Mouse (Mus musculus) heart, adult 2 months (tissue): ENCODE results near the gene Snrk.

Experiments used
- CTCF ChIP-seq: fragments of 200-600 bp; IDR thresholded peaks from 2 replicates; pipeline ENCODE4 v1.8.1; 2022; ENCODE audit warnings: antibody characterized with exemption, mild to moderate bottlenecking, moderate library complexity
- POLR2A ChIP-seq: fragments of 200-500 bp; IDR thresholded peaks from 2 replicates; pipeline ENCODE4 v1.6.1; 2011; ENCODE audit warnings: mild to moderate bottlenecking, low read depth, low read length, control low read depth; ENCODE audit not compliant: insufficient read depth

DNA sequence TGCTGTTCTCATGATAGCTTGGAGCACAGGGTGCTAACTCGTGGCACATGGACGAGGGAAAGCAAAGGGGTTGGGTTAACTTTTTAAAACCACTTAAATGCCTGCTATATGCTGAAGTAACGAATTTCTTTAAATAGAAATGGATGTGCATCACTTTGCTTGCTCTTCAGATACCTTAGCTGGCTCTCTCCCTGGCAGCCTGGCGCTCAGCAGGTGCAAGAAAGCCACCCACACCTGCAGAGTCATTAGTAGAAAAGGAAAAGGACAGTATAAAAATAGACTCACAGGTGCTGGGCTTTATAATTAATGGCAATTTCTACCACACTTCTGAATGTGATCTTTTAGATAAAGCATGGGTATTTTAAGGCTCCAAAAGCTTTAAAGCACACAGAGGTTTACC, 91.2 kb downstream of the Snrk start:
- TF ChIP-seq POLR2A (no peak), CTCF (no peak)
